Mouse (Mus musculus) telencephalon, adult 2 months (tissue): Measurements from ENCODE around the gene Spon1.

Experiments
- DNase-seq: peaks from one replicate; pipeline ENCODE4 v3.0.0-alpha.2; 2011; ENCODE audit warnings: low read depth, low spot score

Gene Spon1

GRCm38 (mm10) chr7:113778546-113778945, 12.7 kb downstream of the Spon1 start:
- no peak for DNase-seq

GRCm38 (mm10) chr7:113780286-113780685, 14.5 kb downstream of the Spon1 start:
- no peak for DNase-seq

GRCm38 (mm10) chr7:113791991-113792390, 26.2 kb downstream of the Spon1 start:
- DNase-seq = no peak

- no peak for DNase-seq
These were observed 27.1 kb downstream of the Spon1 start for GRCm38 (mm10) chr7:113792871-113793270.

- no peak for DNase-seq
These were observed 29.4 kb downstream of the Spon1 start for GRCm38 (mm10) chr7:113795209-113795608.

- no peak for DNase-seq
These were observed 31.3 kb downstream of the Spon1 start for GRCm38 (mm10) chr7:113797134-113797533.

- peak; percentile 54 for DNase-seq
These were observed 32.9 kb downstream of the Spon1 start for GRCm38 (mm10) chr7:113798605-113799255.

GRCm38 (mm10) chr7:113809781-113810180, 44.0 kb downstream of the Spon1 start:
- DNase-seq = no peak

- DNase-seq = no peak
These were observed 45.8 kb downstream of the Spon1 start for GRCm38 (mm10) chr7:113811376-113812158.

- DNase-seq = no peak
These were observed 48.4 kb downstream of the Spon1 start for GRCm38 (mm10) chr7:113814101-113814779.

GRCm38 (mm10) chr7:113815726-113816125, 49.9 kb downstream of the Spon1 start:
- DNase-seq = no peak

- DNase-seq = no peak
These were observed 51.1 kb downstream of the Spon1 start for GRCm38 (mm10) chr7:113816827-113817334.

GRCm38 (mm10) chr7:113818116-113818515, 52.3 kb downstream of the Spon1 start:
- no peak for DNase-seq

GRCm38 (mm10) chr7:113820213-113820612, 54.4 kb downstream of the Spon1 start:
- no peak for DNase-seq

- no peak for DNase-seq
These were observed 57.2 kb downstream of the Spon1 start for GRCm38 (mm10) chr7:113823026-113823425.

- peak; percentile 28 for DNase-seq
These were observed 58.9 kb downstream of the Spon1 start for GRCm38 (mm10) chr7:113824651-113825050.

GRCm38 (mm10) chr7:113825498-113826205, 59.9 kb downstream of the Spon1 start:
- DNase-seq = no peak

- no peak for DNase-seq
These were observed 60.7 kb downstream of the Spon1 start for GRCm38 (mm10) chr7:113826510-113826909.

GRCm38 (mm10) chr7:113828122-113828571, 62.3 kb downstream of the Spon1 start:
- no peak for DNase-seq

- no peak for DNase-seq
These were observed 62.8 kb downstream of the Spon1 start for GRCm38 (mm10) chr7:113828576-113828975.

- no peak for DNase-seq
These were observed 71.4 kb downstream of the Spon1 start for GRCm38 (mm10) chr7:113837151-113837550.

GRCm38 (mm10) chr7:113839431-113839830, 73.6 kb downstream of the Spon1 start:
- no peak for DNase-seq
